Mouse (Mus musculus): ENCODE results near the gene Xxylt1. TPM values are rescaled to one million over a fixed set of nuclear protein-coding genes. Genes with fewer than 3 reads are reported as not detected.

Xxylt1 gene
- total RNA-seq, 2 experiments from 2014 or later = 0.38 to 1.2 TPM

GRCm38 (mm10) chr16:30934205-30934780 is 146.9 kb downstream of the Xxylt1 start:
- no peak for ATAC-seq (replicated peaks; ENCODE audit: low FRiP score, poor library complexity, severe bottlenecking)

- no peak for ATAC-seq (replicated peaks; ENCODE audit: low FRiP score, poor library complexity, severe bottlenecking)
Observed at GRCm38 (mm10) chr16:30933366-30933765, 147.9 kb downstream of the Xxylt1 start.

DNA sequence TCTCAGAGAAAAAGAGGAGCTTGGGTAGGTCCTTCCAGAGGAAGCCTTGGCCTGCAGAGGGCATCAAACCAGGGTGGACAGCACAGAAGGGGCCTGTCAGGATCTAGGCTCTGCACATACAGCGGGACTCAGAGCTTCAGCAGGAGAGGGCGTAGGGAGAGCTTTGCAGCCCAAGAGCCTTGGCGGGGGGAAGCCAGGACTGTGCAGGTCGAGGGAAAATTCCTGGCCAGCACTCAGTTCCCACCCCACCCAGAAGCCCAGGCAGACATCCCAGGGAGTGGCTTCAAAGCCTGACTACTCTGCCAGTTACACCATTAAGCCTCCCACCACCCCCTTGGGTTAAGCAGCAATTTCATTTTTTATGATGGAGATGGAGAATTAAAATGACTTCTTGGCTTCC is 148.4 kb downstream of the Xxylt1 start:
- ATAC-seq (replicated peaks; ENCODE audit: low FRiP score, poor library complexity, severe bottlenecking) = no peak

DNA sequence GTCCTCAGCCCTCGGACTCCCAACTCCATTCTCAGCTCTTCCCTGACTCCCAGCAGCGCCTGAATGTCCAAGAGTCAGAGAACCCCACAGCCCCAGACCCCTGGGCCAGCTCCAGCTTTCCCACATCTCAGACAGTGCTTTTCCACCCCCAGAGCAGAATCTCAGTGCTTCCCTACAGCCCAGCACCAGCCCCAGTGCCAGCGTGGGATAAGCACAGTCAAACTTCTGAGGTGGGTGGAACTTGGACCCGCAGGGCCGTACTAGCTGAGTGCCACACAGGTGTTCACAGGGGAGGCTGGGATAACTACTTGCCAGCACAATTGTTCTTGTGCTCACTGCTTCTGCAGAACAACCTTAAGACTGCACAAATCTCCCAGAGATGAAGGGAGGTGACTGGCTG is 149.0 kb downstream of the Xxylt1 start:
- no peak for ATAC-seq (replicated peaks; ENCODE audit: low FRiP score, poor library complexity, severe bottlenecking)

GRCm38 (mm10) chr16:30929165-30929564 is 152.1 kb downstream of the Xxylt1 start:
- no peak for ATAC-seq (replicated peaks; ENCODE audit: low FRiP score, poor library complexity, severe bottlenecking)

DNA sequence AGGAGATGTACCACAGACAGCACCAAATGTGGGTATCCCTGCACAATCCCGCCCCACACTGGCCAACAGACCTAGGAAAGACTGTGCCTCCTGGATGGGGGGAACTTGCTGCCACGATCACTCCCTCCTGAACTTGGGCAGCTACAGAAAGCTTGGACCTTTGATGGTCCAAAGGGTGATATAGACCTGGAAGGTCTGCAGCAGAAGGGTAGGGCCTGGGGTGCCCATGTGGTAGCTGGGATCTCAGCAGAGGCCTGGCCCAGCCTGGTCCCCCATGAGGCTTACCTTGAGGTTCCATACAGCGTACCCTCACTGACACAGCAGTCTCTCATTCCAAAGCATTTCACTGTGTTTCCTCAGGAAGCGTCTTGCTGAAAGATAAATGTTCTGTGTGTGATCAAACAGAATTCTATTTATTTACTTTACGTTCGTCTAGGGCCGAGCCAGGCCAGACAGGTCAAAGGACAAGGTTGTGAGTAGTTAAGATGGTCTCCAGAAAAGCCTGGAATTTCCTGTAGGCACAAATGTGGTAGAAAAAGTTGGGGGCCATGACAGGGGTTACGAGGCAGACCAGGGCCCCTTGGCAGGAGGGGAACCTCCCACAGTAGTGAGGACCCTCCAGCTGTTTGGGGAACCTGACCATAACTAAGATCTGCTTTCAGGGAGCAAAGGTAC is 153.0 kb downstream of the Xxylt1 start:
- ATAC-seq (replicated peaks; ENCODE audit: low FRiP score, poor library complexity, severe bottlenecking) = no peak

- no peak for ATAC-seq (replicated peaks; ENCODE audit: low FRiP score, poor library complexity, severe bottlenecking)
Observed at GRCm38 (mm10) chr16:30925496-30925895, 155.7 kb downstream of the Xxylt1 start.

- ATAC-seq (replicated peaks; ENCODE audit: low FRiP score, poor library complexity, severe bottlenecking) = no peak
Observed at GRCm38 (mm10) chr16:30923899-30924298, 157.3 kb downstream of the Xxylt1 start.

DNA sequence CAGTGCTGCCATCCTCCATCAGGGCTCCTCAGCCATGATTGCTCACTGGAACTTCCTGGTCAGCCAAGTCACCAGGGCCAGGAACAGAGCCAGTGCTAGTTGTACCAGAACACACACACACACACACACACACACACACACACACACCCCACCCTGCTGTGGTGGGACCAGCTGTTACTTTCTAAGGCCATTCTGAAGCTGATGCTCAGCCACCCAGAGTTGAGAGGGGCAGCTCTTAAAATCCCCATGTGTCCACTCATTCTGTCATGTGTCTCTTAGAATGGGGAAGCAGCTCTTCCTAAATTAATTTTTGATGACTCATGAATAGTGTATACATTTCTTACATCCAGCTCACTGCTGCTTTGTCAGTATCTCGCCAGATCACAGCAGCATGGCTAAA is 158.7 kb downstream of the Xxylt1 start:
- ATAC-seq (replicated peaks; ENCODE audit: low FRiP score, poor library complexity, severe bottlenecking) = no peak

DNA sequence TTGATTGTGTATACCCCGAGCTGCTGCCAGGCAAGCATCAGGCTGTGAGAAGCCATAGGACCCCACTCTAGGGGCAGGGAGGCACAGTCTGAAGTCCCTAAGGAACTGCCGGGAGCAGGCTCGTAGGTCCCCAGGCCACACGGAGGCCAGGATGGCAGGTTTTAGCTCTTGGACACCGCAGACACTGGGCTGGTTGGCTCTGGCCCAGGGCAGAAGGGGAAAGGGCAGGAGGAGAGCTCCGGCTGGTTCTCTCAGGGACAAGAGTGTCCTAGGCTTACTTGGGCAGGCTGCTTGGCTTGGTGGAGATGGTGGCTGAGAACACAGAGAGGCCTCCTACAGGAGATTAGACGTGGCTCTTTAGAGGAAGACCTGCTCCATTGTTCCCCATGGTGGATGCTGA is 162.4 kb downstream of the Xxylt1 start:
- ATAC-seq (replicated peaks; ENCODE audit: low FRiP score, poor library complexity, severe bottlenecking) = no peak

GRCm38 (mm10) chr16:30916931-30917330 is 164.3 kb downstream of the Xxylt1 start:
- no peak for ATAC-seq (replicated peaks; ENCODE audit: low FRiP score, poor library complexity, severe bottlenecking)

DNA sequence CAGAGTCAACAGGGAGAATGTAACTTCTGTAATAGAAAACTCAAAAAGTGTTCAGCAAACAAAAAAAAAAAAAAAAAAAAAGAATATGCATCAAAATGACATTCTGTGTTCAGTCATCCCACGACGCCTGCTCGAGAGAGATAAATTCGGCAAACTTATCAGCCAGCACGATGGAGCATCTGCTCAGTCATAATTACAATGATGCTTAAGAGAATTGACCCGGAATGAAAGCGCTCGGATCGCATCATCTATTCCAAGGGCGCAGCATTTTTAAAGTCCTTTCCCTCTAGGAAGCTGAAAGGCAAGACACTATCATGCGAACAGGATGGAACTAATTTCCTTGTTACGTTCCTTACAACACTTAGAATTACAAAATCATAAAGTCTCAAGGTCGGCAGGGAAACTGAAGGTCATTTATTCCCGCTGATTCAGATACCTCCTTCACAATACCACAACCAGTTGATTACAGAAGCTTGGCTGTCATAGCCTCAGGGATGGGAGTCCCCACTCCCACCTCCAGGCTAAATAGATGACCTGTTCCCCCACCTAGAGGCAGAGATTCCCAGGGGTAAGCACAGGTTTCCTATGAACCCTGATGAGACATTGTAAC is 165.5 kb downstream of the Xxylt1 start:
- no peak for ATAC-seq (replicated peaks; ENCODE audit: low FRiP score, poor library complexity, severe bottlenecking)

Other genes starting within 250 kb of the Xxylt1 start
- gene Acap2, start 119.8 kb upstream of the Xxylt1 start, total RNA-seq (2015; ENCODE audit: low replicate concordance) = 6.9 and 14.4 TPM in 2 replicates
- gene Acap2, start 119.8 kb upstream of the Xxylt1 start, total RNA-seq (2017; ENCODE audit: low replicate concordance) = 10.5 and 23.1 TPM in 2 replicates
- gene Ppp1r2, start 193.8 kb upstream of the Xxylt1 start, total RNA-seq (2015; ENCODE audit: low replicate concordance) = 19.4 and 37.4 TPM in 2 replicates
- 13.5 and 18.0 TPM in 2 replicates for gene Ppp1r2, start 193.8 kb upstream of the Xxylt1 start, total RNA-seq (2017; ENCODE audit: low replicate concordance)
- gene Apod, start 233.4 kb upstream of the Xxylt1 start, total RNA-seq (2015; ENCODE audit: low replicate concordance) = not detected in 2 replicates
- not detected in 2 replicates for gene Apod, start 233.4 kb upstream of the Xxylt1 start, total RNA-seq (2017; ENCODE audit: low replicate concordance)

Measured in erythroblast, adult 5-6 weeks (primary cell).